Mouse (Mus musculus) CH12.LX (cell line): ENCODE measurements at regions not wholly inside any gene's neighbourhood (a gene's known extent, or its start where the extent isn't known, plus 50 kb on each side); places are given as distances from the start of the nearest gene placed in this dataset.

ENCODE experiments used
- DNase-seq: peaks from one replicate; pipeline ENCODE4 v3.0.0-alpha.2; 2013; ENCODE audit errors: extremely low read depth
- H3K27ac ChIP-seq: 2 replicates; pipeline ENCODE4 v1.5.1; 2012; ENCODE audit warnings: low read depth, mild to moderate bottlenecking, control low read depth, moderate library complexity; ENCODE audit not compliant: insufficient read depth
- H3K27me3 ChIP-seq: replicated peaks from 2 replicates; pipeline ENCODE3; 2012; ENCODE audit warnings: inconsistent platforms
- H3K36me3 ChIP-seq, 2 experiments: replicated peaks in 1 of 2; 2 replicates each; pipeline versions ENCODE3 to v1.6.1; 2012; ENCODE audit warnings: inconsistent platforms in 1 of 2, low read length in 1 of 2, mild to moderate bottlenecking in 1 of 2, mixed read lengths in 1 of 2, moderate library complexity in 1 of 2; ENCODE audit not compliant: control insufficient read depth in 1 of 2, insufficient read depth in 1 of 2
- H3K4me1 ChIP-seq, 2 experiments: 2 replicates each; pipeline ENCODE4 v1.6.1; 2012; ENCODE audit warnings: inconsistent platforms in 1 of 2, moderate library complexity in 1 of 2; ENCODE audit not compliant: insufficient read depth in 2 of 2, control insufficient read depth in 1 of 2
- H3K4me2 ChIP-seq: 2 replicates; pipeline ENCODE4 v1.6.1; 2012; ENCODE audit warnings: low read depth, mild to moderate bottlenecking, control low read depth; ENCODE audit not compliant: poor library complexity, insufficient read depth, severe bottlenecking
- H3K4me3 ChIP-seq, 3 experiments: fragments of 150-350 bp in 1 of 3; sonication (generic) in 1 of 3; replicated peaks in 1 of 3; 2 replicates each; pipeline versions ENCODE3 to v1.5.1; 2011 to 2012; ENCODE audit warnings: low read depth in 2 of 3, low read length in 2 of 3, mild to moderate bottlenecking in 2 of 3, moderate library complexity in 2 of 3, control low read depth in 1 of 3, improper control_type of control experiment in 1 of 3, inconsistent platforms in 1 of 3, mixed read lengths in 1 of 3; ENCODE audit not compliant: poor library complexity in 1 of 3
- H3K79me2 ChIP-seq: replicated peaks from 2 replicates; pipeline ENCODE4 v1.6.1; 2012; ENCODE audit warnings: mild to moderate bottlenecking, moderate library complexity; ENCODE audit not compliant: control insufficient read depth, poor library complexity, insufficient read depth, severe bottlenecking; ENCODE audit errors: extremely low read depth
- H3K9ac ChIP-seq: 2 replicates; pipeline ENCODE4 v1.6.1; 2012; ENCODE audit warnings: low read depth, mild to moderate bottlenecking, control low read depth, moderate library complexity; ENCODE audit not compliant: insufficient read depth
- H3K9me3 ChIP-seq: replicated peaks from 2 replicates; pipeline ENCODE3; 2012; ENCODE audit warnings: low read length, inconsistent platforms, mixed read lengths
- CHD1 ChIP-seq: IDR thresholded peaks from 2 replicates; pipeline ENCODE4 v1.6.1; 2012; ENCODE audit warnings: low read depth, low read length, improper control_type of control experiment, inconsistent platforms
- CTCF ChIP-seq, 2 experiments: IDR thresholded peaks in 1 of 2; conservative IDR thresholded peaks in 1 of 2; 2 replicates each; pipeline ENCODE4 v1.5.1; 2011 to 2012; ENCODE audit warnings: low read depth in 2 of 2, low read length in 2 of 2, improper control_type of control experiment in 1 of 2, inconsistent platforms in 1 of 2, mild to moderate bottlenecking in 1 of 2, moderate library complexity in 1 of 2
- ELF1 ChIP-seq: IDR thresholded peaks from 2 replicates; pipeline ENCODE4 v1.6.1; 2014; ENCODE audit warnings: low read depth, mild to moderate bottlenecking, inconsistent platforms, low read length, improper control_type of control experiment
- ETS1 ChIP-seq: conservative IDR thresholded peaks from 2 replicates; pipeline ENCODE4 v1.6.1; 2012; ENCODE audit warnings: low read depth, mild to moderate bottlenecking, inconsistent platforms, low read length, improper control_type of control experiment, moderate library complexity
- GABPA ChIP-seq: IDR thresholded peaks from 2 replicates; pipeline ENCODE4 v1.6.1; 2012; ENCODE audit warnings: low read depth, low read length, improper control_type of control experiment, inconsistent platforms; ENCODE audit not compliant: insufficient replicate concordance
- IRF4 ChIP-seq: IDR thresholded peaks from 2 replicates; pipeline ENCODE4 v1.6.1; 2014; ENCODE audit warnings: low read depth, mild to moderate bottlenecking, inconsistent platforms, low read length, improper control_type of control experiment
- MAFK ChIP-seq: IDR thresholded peaks from 2 replicates; pipeline ENCODE4 v1.6.1; 2011; ENCODE audit warnings: low read length, improper control_type of control experiment; ENCODE audit not compliant: insufficient replicate concordance
- MAX ChIP-seq: IDR thresholded peaks from 2 replicates; pipeline ENCODE4 v1.6.1; 2011; ENCODE audit warnings: low read length, improper control_type of control experiment
- MAZ ChIP-seq: IDR thresholded peaks from 2 replicates; pipeline ENCODE4 v1.6.1; 2012; ENCODE audit warnings: low read depth, mild to moderate bottlenecking, inconsistent platforms, low read length, improper control_type of control experiment, moderate library complexity
- MYC ChIP-seq: IDR thresholded peaks from 2 replicates; pipeline ENCODE4 v1.6.1; 2011; ENCODE audit warnings: low read depth, mild to moderate bottlenecking, improper control_type of control experiment, low read length
- NELFE ChIP-seq: IDR thresholded peaks from 2 replicates; pipeline ENCODE4 v1.6.1; 2011; ENCODE audit warnings: low read depth, low read length, improper control_type of control experiment
- NRF1 ChIP-seq: IDR thresholded peaks from 2 replicates; pipeline ENCODE4 v1.6.1; 2014; ENCODE audit warnings: low read depth, mild to moderate bottlenecking, inconsistent platforms, low read length, improper control_type of control experiment, moderate library complexity
- PAX5 ChIP-seq: IDR thresholded peaks from 2 replicates; pipeline ENCODE4 v1.6.1; 2012; ENCODE audit warnings: low read length, inconsistent platforms, mixed read lengths
- RCOR1 ChIP-seq: conservative IDR thresholded peaks from 2 replicates; pipeline ENCODE4 v1.6.1; 2012; ENCODE audit warnings: low read depth, mild to moderate bottlenecking, inconsistent platforms, low read length, improper control_type of control experiment
- SIN3A ChIP-seq: IDR thresholded peaks from 2 replicates; pipeline ENCODE4 v1.6.1; 2012; ENCODE audit warnings: low read length, improper control_type of control experiment, inconsistent platforms
- TBP ChIP-seq: conservative IDR thresholded peaks from 2 replicates; pipeline ENCODE4 v1.6.1; 2011; ENCODE audit warnings: low read depth, low read length, improper control_type of control experiment
- TCF12 ChIP-seq: IDR thresholded peaks from 2 replicates; pipeline ENCODE4 v1.6.1; 2014; ENCODE audit warnings: low read depth, mild to moderate bottlenecking, inconsistent platforms, low read length, improper control_type of control experiment
- USF1 ChIP-seq: IDR thresholded peaks from 2 replicates; pipeline ENCODE4 v1.6.1; 2014; ENCODE audit warnings: low read depth, mild to moderate bottlenecking, inconsistent platforms, low read length, improper control_type of control experiment
- ZC3H11A ChIP-seq: IDR thresholded peaks from 2 replicates; pipeline ENCODE4 v1.6.1; 2012; ENCODE audit warnings: low read depth, mild to moderate bottlenecking, inconsistent platforms, low read length, improper control_type of control experiment
- ZKSCAN1 ChIP-seq: IDR thresholded peaks from 2 replicates; pipeline ENCODE4 v1.6.1; 2012; ENCODE audit warnings: low read depth, inconsistent platforms, low read length, improper control_type of control experiment, borderline replicate concordance
- ZMIZ1 ChIP-seq: IDR thresholded peaks from 2 replicates; pipeline ENCODE4 v1.6.1; 2012; ENCODE audit warnings: low read depth, mild to moderate bottlenecking, inconsistent platforms, low read length, improper control_type of control experiment
- ZNF384 ChIP-seq: IDR thresholded peaks from 2 replicates; pipeline ENCODE4 v1.6.1; 2012; ENCODE audit warnings: low read depth, low read length, improper control_type of control experiment, inconsistent platforms
- dilution Hi-C: fragments of 300-500 bp; cut with MboI; formaldehyde crosslinking; loops from 2 replicates; pipeline ENCODE4 v1.14.3; 2020; ENCODE audit warnings: low sequenced_read_pairs; ENCODE audit not compliant: extremely low pct_unique_long_range_greater_than_20kb, extremely low pct_ligation_motif_present
- in situ Hi-C: fragments of 300-500 bp; cut with MboI; formaldehyde crosslinking; loops from 3 replicates; pipeline ENCODE4 v1.14.3; 2019; ENCODE audit warnings: low sequenced_read_pairs, low pct_ligation_motif_present, low pct_unique_long_range_greater_than_20kb, mixed read lengths

GRCm38 (mm10) chr11:24464642-24465041, 386.8 kb downstream of the Bcl11a start:
- Histone ChIP-seq H3K9ac (no peak overlapping the region), H3K27me3 (no peaks in the 10 kb centered on the region), H3K4me1 (peaks cover 0 to 4% of the 10 kb centered on the region in 2 experiments; a peak in 1 of 4 replicates), H3K4me3 (no peak overlapping the region), H3K9me3 (no peaks in the 10 kb centered on the region), H3K36me3 (no peaks in the 10 kb centered on the region), H3K27ac (no peak overlapping the region), H3K79me2 (no peaks in the 10 kb centered on the region), H3K4me2 (no peak overlapping the region)
- no peak for DNase-seq
- TF ChIP-seq CTCF (conservative IDR thresholded peaks at IDR 0.05 in 1 of 2, IDR thresholded peaks at IDR 0.05 in 1 of 2; ENCODE audit: low read depth in 2 of 2, low read length in 2 of 2): no peak
- TF ChIP-seq NELFE: no peak
- no peak for TF ChIP-seq RCOR1
- TF ChIP-seq MAZ: no peak
- TF ChIP-seq TCF12: no peak
- TF ChIP-seq NRF1: no peak
- TF ChIP-seq ZC3H11A: no peak
- no peak for TF ChIP-seq PAX5
- no peak for TF ChIP-seq ZMIZ1
- TF ChIP-seq TBP: no peak
- no peak for TF ChIP-seq MAFK
- no peak for TF ChIP-seq SIN3A
- no peak for TF ChIP-seq MYC
- no peak for TF ChIP-seq IRF4
- TF ChIP-seq ZNF384: no peak
- no peak for TF ChIP-seq MAX
- dilution Hi-C loops (no loop called here), in situ Hi-C loops (no loop called here)

GRCm38 (mm10) chr11:24467458-24467857, 389.6 kb downstream of the Bcl11a start:
- Histone ChIP-seq H3K79me2 (no peaks in the 10 kb centered on the region), H3K4me2 (no peak overlapping the region), H3K9me3 (no peaks in the 10 kb centered on the region), H3K27ac (no peak overlapping the region), H3K27me3 (no peaks in the 10 kb centered on the region), H3K4me1 (peaks cover 0 to 4% of the 10 kb centered on the region in 2 experiments; a peak in 1 of 4 replicates), H3K36me3 (no peaks in the 10 kb centered on the region), H3K4me3 (no peak overlapping the region)
- in situ Hi-C loops: no loop called here
- dilution Hi-C loops: no loop called here
- TF ChIP-seq CHD1: no peak
- TF ChIP-seq MAX: no peak
- no peak for TF ChIP-seq ZKSCAN1
- TF ChIP-seq ELF1: no peak
- TF ChIP-seq GABPA: no peak
- TF ChIP-seq ETS1: no peak
- no peak for TF ChIP-seq USF1
- TF ChIP-seq, all 38 proteins: peak for 0
- H3K9ac ChIP-seq: no peak overlapping the region
- DNase-seq: no peak
